Mouse (Mus musculus) right cerebral cortex, postnatal 36 days (tissue): ENCODE data around the gene Tigd2.

Experiments used
- DNase-seq, 2 experiments: peaks; one replicate each; pipeline ENCODE4 v3.0.0; 2022; ENCODE audit warnings: low spot score in 2 of 2, mixed read lengths in 1 of 2

Tigd2 gene

GRCm38 (mm10) chr6:59255909-59256308 is 47.2 kb downstream of the Tigd2 start:
- no peak for DNase-seq
